Mouse (Mus musculus) left cerebral cortex, adult 11 months (tissue): ENCODE results near the gene Sgk1.

ENCODE experiments used
- DNase-seq: peaks from one replicate; pipeline ENCODE4 v3.0.0; 2022; ENCODE audit warnings: low spot score

The Sgk1 gene

DNA sequence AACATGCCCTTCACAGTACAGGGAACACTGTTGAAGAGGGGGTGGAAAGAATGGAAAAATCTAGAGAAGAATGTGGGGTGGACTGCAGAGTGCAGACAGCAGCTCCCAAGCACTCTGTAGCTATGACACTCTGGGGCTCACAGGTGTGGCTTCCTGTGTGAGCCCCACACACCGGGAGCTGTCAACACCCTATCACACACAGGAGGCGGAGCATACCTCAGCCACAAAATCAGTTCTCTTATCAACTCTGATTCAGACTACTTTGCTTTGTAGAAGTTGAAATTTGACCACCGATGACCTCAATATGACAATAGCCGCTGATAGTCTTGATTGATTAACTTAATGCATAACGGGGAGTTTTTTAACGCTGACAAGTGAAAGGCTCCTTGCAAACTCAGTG is 93.4 kb downstream of the Sgk1 start:
- DNase-seq = no peak

DNA sequence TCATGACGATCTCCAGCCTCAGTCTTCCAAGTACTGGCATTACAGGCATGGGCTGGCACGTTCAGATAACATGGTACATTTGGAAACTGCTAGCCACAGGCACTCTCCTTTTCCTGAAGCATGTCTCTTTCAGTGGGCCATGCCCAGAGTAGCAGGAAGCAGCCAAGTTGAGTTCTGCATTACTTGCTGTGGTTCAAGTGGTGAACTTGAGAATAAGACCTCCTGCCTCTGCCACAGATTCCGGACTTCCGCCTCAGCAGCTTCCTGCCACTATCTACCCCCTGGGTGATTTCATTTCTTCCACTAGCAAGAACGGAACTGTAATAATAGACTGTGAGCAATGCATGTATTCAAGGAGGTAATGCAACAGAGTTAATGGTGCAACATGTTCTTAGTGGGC is 94.3 kb downstream of the Sgk1 start:
- DNase-seq = no peak

GRCm38 (mm10) chr10:21978421-21978820 is 96.4 kb downstream of the Sgk1 start:
- no peak for DNase-seq

- DNase-seq = no peak
Measured at GRCm38 (mm10) chr10:21979286-21979965, 97.4 kb downstream of the Sgk1 start.

DNA sequence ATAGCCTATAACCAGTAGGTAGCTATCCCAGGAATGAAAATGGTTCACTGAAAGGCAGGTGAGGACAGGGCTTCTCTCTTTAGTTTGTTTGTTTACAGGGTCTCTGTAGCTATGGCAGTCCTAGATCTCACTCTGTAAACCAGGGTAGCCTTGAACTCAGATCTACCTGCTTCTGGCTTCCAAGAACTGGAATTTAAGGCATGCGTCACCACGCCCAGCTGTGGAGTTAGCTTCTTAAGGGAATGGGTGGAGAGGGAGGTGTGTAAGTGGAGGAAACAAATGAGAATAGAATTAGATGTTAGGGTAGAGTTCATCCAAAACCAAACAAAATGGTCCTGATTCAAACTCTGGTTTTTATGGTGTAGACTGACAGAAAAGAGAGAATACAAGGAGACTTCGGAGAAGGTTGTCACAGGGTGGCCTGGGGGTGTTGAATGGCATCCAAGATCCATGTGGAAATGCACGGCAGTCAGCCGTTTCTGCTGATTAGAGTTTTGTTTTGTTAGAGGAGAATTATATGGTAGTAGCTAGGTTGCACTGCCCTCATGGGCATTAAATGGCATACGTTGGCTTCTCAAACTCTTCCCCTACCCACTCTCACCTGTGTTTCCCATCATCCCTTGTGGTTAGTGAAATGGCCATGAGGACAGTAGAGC is 98.9 kb downstream of the Sgk1 start:
- DNase-seq = no peak

- no peak for DNase-seq
Measured at GRCm38 (mm10) chr10:21982303-21982702, 100.3 kb downstream of the Sgk1 start.

GRCm38 (mm10) chr10:21988489-21988888 is 106.5 kb downstream of the Sgk1 start:
- DNase-seq = no peak

- DNase-seq = peak; percentile 80
Measured at GRCm38 (mm10) chr10:21991351-21991840, 109.4 kb downstream of the Sgk1 start.

- no peak for DNase-seq
Measured at GRCm38 (mm10) chr10:21991986-21992833, 110.2 kb downstream of the Sgk1 start.

DNA sequence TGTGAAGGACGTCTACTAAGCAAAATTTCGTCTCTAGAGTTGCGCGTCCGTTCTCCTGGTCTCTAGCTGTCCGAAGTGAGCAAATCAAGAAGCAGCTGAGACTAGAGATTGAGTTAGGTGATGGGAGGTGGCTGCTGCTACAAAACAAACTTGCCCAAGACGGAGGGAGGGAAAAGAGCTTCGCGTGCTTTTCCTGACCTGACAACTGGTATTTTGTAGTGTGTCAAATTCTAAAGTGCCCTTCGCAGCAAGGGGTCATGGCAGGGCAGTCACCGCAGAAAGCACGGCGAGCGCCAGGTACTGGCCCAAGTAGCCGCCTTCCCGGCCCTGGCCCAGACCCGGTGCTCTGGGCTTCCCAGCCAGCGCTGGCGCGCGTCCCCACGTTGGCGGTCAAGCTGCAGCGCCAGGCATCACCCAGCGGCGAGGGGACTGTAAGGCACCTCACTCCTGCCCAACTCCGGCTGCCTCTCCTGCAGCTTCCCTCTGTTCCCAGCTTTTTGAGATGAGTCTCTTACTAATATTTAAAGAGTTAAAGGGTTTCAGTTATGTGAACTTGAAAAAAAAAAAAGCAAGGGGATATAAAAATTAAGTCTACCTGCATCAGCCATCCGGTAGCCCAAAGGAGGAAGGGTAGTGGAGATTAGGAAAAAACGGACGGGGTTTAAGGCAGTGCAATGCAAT is 111.0 kb downstream of the Sgk1 start:
- DNase-seq = no peak

DNA sequence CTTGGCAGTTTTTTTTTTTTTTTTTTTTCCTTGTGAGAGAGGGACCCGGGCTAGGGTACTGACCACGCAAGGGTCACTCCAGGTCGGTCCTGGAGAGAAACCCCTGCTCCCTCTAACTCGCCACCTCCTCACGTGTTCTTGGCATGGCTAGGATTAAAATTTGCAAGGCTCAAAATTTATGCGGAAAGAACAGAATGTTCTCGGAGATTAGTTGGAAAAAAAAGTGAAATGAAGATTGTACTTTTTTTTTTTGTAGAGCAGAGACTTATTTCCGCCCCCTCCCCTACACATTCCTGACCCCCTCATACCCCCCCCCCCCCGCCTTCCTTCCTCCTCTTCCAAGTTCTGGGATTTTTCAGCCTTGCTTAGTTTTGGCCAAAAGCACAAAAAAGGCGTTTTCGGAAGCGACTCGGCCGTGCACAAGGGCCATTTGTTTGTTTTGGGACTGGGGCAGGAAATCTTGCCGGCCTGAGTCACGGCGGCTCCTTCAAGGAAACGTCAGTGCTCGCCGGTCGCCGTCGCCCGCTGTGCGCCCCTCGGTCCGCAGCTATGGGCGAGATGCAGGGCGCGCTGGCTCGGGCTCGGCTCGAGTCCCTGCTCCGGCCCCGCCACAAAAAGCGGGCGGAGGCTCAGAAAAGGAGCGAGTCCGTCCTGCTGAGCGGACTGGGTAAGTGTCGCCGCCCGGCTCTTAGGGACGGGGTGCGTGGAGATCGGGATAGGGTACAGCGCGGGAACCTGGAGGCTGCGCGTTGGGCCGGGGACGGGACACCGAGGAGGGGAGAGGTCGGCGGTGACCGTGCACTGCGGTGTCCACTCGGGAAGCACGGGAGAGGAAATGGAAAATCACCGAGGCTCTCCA is 111.8 kb downstream of the Sgk1 start:
- DNase-seq = no peak

- peak; percentile 93 for DNase-seq
Measured at GRCm38 (mm10) chr10:21994431-21994914, 112.5 kb downstream of the Sgk1 start.

DNA sequence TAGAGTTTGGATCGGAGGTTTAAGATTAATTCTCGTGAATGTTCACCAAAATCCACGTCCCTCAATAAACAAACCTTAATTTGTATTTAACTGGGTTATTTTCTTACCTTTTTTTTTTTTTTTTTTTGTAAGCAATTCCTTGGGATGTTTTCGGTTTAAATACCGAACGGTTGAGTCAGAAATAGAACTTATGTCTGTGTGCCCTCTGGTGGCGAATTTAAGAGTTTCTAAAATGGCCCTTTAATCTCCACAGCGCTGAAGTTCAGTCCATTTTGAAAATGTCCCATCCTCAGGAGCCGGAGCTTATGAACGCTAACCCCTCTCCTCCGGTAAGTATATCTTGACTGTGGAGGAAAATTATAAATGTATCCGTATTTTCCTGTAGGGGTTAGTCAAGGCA is 113.2 kb downstream of the Sgk1 start:
- DNase-seq = no peak

DNA sequence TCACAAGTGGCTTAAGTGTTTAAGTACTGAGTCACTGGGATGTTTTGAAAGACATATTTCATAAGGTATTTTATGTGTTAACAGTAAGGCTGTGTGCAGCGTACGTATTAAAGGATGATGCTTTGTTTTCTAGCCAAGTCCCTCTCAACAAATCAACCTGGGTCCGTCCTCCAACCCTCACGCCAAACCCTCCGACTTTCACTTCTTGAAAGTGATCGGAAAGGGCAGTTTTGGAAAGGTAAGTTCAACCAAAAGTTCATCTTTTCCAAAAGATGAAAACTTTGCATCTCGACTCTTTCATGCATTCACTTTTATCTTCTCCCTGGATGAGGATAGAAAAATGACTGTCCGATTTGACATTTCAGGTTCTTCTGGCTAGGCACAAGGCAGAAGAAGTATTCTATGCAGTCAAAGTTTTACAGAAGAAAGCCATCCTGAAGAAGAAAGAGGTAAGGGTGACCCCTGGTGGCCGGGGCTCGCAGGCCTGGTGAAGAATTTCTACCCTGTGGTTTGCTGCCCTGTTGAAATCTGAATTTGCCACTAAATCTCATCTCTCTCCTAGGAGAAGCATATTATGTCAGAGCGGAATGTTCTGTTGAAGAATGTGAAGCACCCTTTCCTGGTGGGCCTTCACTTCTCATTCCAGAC is 113.8 kb downstream of the Sgk1 start:
- DNase-seq = peak; percentile 76

- no peak for DNase-seq
Measured at GRCm38 (mm10) chr10:21996660-21997447, 114.9 kb downstream of the Sgk1 start.

DNA sequence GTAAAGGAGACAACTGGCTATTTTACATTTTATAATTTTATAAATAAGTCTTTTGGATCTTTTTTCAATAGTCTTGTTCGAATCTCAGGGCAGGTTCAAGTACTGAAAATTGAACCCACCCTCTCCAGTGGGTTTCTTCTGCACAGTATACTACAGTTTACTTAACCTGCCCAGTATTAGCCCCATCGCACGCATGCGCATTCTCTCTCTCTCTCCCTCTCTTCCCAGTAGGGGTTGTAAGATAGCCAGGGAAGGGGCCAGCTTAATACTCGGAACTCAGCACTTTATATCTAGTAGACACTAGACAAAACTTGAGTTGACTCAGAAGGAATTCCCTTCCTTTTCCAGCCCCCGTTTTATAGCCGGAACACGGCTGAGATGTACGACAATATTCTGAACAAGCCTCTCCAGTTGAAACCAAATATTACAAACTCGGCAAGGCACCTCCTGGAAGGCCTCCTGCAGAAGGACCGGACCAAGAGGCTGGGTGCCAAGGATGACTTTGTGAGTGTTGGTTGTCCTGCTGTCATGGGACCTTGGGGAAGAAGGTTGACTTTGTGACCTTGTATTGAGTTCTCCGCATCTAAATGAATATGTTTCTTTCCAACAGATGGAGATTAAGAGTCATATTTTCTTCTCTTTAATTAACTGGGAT is 115.7 kb downstream of the Sgk1 start:
- no peak for DNase-seq

DNA sequence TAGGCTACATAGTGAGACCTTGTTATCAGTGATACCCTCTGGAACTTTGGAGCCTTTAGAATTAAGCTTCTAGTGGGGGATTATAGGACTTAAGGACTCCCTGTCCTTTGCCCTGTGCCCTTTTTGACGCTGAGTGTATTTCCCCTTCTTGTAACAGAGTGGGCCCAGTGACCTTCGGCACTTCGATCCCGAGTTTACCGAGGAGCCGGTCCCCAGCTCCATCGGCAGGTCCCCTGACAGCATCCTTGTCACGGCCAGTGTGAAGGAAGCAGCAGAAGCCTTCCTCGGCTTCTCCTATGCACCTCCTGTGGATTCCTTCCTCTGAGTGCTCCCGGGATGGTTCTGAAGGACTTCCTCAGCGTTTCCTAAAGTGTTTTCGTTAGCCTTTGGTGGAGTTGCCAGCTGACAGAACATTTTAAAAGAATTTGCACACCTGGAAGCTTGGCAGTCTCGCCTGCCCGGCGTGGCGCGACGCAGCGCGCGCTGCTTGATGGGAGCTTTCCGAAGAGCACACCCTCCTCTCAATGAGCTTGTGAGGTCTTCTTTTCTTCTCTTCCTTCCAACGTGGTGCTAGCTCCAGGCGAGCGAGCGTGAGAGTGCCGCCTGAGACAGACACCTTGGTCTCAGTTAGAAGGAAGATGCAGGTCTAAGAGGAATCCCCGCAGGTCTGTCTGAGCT is 116.7 kb downstream of the Sgk1 start:
- DNase-seq = no peak

- DNase-seq = no peak
Measured at GRCm38 (mm10) chr10:22000491-22001306, 118.7 kb downstream of the Sgk1 start.
